Mouse (Mus musculus) bone marrow macrophage, adult 2 months (primary cell): ENCODE results near the gene Cenpb. TPM values are rescaled to one million over a fixed set of nuclear protein-coding genes. Genes with fewer than 3 reads are reported as not detected.

Experiments used
- H3K27ac ChIP-seq: 2 replicates; pipeline ENCODE4 v1.5.1; 2012; ENCODE audit warnings: low read depth, low read length; ENCODE audit not compliant: insufficient read depth
- H3K4me1 ChIP-seq: 2 replicates; pipeline ENCODE4 v1.6.1; 2012; ENCODE audit warnings: low read length; ENCODE audit not compliant: control insufficient read depth, insufficient read depth
- H3K4me3 ChIP-seq: 2 replicates; pipeline ENCODE4 v1.5.1; 2012; ENCODE audit warnings: mild to moderate bottlenecking, low read length, moderate library complexity; ENCODE audit not compliant: insufficient read depth
- CTCF ChIP-seq: IDR thresholded peaks from 2 replicates; pipeline ENCODE4 v1.5.1; 2012; ENCODE audit warnings: low read depth, mild to moderate bottlenecking, low read length, moderate library complexity
- POLR2A ChIP-seq: IDR thresholded peaks from 2 replicates; pipeline ENCODE4 v1.6.1; 2012; ENCODE audit warnings: mild to moderate bottlenecking, low read depth, low read length, borderline replicate concordance
- polyA plus RNA-seq: library from polyadenylated mRNA; stranded (reverse); fragments of >200 nt; gene quantifications from 2 replicates; pipeline ENCODE4 v1.2.4, GENCODE M21; 2012; ENCODE audit not compliant: missing spikeins, insufficient read depth, insufficient read length

Cenpb gene
- polyA plus RNA-seq, 1 experiment, result 88.3 TPM

GRCm38 (mm10) chr2:131170936-131171335 is 8.9 kb downstream of the Cenpb start:
- TF ChIP-seq POLR2A (no peak), CTCF (no peak)
- Histone ChIP-seq H3K4me1 (peaks cover 8% of the 10 kb centered on the region), H3K4me3 (no peak overlapping the region), H3K27ac (no peak overlapping the region)

- no peak overlapping the region for H3K27ac ChIP-seq
- TF ChIP-seq CTCF (no peak), POLR2A (no peak)
Measured at GRCm38 (mm10) chr2:131168914-131169313, 11.0 kb downstream of the Cenpb start.

GRCm38 (mm10) chr2:131167984-131168383 is 11.9 kb downstream of the Cenpb start:
- H3K4me1 ChIP-seq, result peaks cover 13% of the 10 kb centered on the region
- H3K4me3 ChIP-seq, result no peak overlapping the region
- no peak for TF ChIP-seq POLR2A
- no peak for TF ChIP-seq CTCF
- no peak overlapping the region for H3K27ac ChIP-seq

More at GRCm38 (mm10) chr2:131168914-131169313, 11.0 kb downstream of the Cenpb start:
- peaks cover 13% of the 10 kb centered on the region for H3K4me1 ChIP-seq
- no peak overlapping the region for H3K4me3 ChIP-seq

- H3K4me3 ChIP-seq, result no peak overlapping the region
- H3K4me1 ChIP-seq, result peaks cover 13% of the 10 kb centered on the region
- TF ChIP-seq POLR2A, result no peak
- TF ChIP-seq CTCF, result no peak
- H3K27ac ChIP-seq, result peak overlapping the region; percentile 28
Measured at GRCm38 (mm10) chr2:131166172-131166571, 13.7 kb downstream of the Cenpb start.

GRCm38 (mm10) chr2:131163924-131164323 is 15.9 kb downstream of the Cenpb start:
- no peak overlapping the region for H3K27ac ChIP-seq
- TF ChIP-seq CTCF (no peak), POLR2A (no peak)
- H3K4me3 ChIP-seq, result no peak overlapping the region
- H3K4me1 ChIP-seq, result peaks cover 13% of the 10 kb centered on the region

- Histone ChIP-seq H3K4me1 (peaks cover 9% of the 10 kb centered on the region), H3K4me3 (peak overlapping the region; percentile 70), H3K27ac (peak overlapping the region; percentile 54)
- no peak for TF ChIP-seq POLR2A
Measured at GRCm38 (mm10) chr2:131160671-131161111, 19.2 kb downstream of the Cenpb start.

GRCm38 (mm10) chr2:131159938-131160581 is 19.8 kb downstream of the Cenpb start, which contains the start of gene 1700037H04Rik:
Gene 1700037H04Rik, minus strand, starts transcription at chr2:131160081.
- H3K4me1 ChIP-seq, result peaks cover 6% of the 10 kb centered on the region
- TF ChIP-seq CTCF (no peak), POLR2A (no peak)
- peak within 1 kb of the TSS; percentile 70 for H3K4me3 ChIP-seq
- H3K27ac ChIP-seq, result peak within 1 kb of the TSS; percentile 54

- Histone ChIP-seq H3K4me3 (peak overlapping the region; percentile 63), H3K27ac (no peak overlapping the region), H3K4me1 (peaks cover 6% of the 10 kb centered on the region)
- TF ChIP-seq CTCF (no peak), POLR2A (no peak)
Measured at GRCm38 (mm10) chr2:131159491-131159910, 20.4 kb downstream of the Cenpb start.

GRCm38 (mm10) chr2:131156987-131157386 is 22.9 kb downstream of the Cenpb start:
- Histone ChIP-seq H3K27ac (no peak overlapping the region), H3K4me3 (no peak overlapping the region), H3K4me1 (peaks cover 6% of the 10 kb centered on the region)
- TF ChIP-seq POLR2A (no peak), CTCF (no peak)

- Histone ChIP-seq H3K27ac (no peak overlapping the region), H3K4me1 (peaks cover 6% of the 10 kb centered on the region), H3K4me3 (no peak overlapping the region)
- TF ChIP-seq CTCF (no peak), POLR2A (no peak)
Measured at GRCm38 (mm10) chr2:131154036-131154435, 25.8 kb downstream of the Cenpb start.
